17 mouse cellular contexts compared by ENCODE assay signal in genomic region chr6:86050586-86051268, GRCm38 (mm10). TPM values are rescaled to one million over a fixed set of nuclear protein-coding genes. Genes with fewer than 3 reads are reported as not detected.
A peak's percentile ranks its signal among the peaks of the same experiment; 100 is the strongest.
DNase-seq lines count a peak whose midpoint lies in the region; ATAC-seq lines count a peak whose summit lies in the region.
"Had no signal": no experiment of that assay in that cellular context is flagged by ENCODE, and none has a peak within 500 bp of the region (broad histone marks: within the 10 kb centered on the region; RNA-seq: fewer than 3 reads in every experiment).

No protein-coding gene starts in this region.

- DNase-seq in midbrain, embryonic 10.5 days (ENCODE audit: low spot score), result no peak
- DNase-seq in midbrain, embryonic 11.5 days (ENCODE audit: low spot score, missing footprints), result no peak
- no peak for DNase-seq in intestine, embryonic 14.5 days (ENCODE audit: low spot score)
- peak; percentile 40 for DNase-seq in retina, postnatal 1 day
- DNase-seq in kidney, adult 18-20 months, result no peak
- DNase-seq in cerebellum, adult 9-11 months, result no peak
- DNase-seq in ovary, postnatal 36 days (ENCODE audit: low spot score), result no peak
- DNase-seq: B cell, adult 2 months; cerebellum, adult 9-10 months; heart, postnatal 14 days; thymus, postnatal 36 days had no signal

- H3K4me1 ChIP-seq in midbrain, embryonic 10.5 days, result peaks cover 55% of the 10 kb centered on the region
- H3K4me1 ChIP-seq in midbrain, embryonic 11.5 days (ENCODE audit: control insufficient read depth, insufficient read depth, low read length), result peaks cover 39% of the 10 kb centered on the region
- peaks cover 3% of the 10 kb centered on the region; the same call in 1 of the 2 replicates for H3K4me1 ChIP-seq in intestine, embryonic 14.5 days (replicated peaks; ENCODE audit: control insufficient read depth, insufficient read depth, low read length)
- H3K4me1 ChIP-seq in midbrain, embryonic 12.5 days, result peaks cover 46% of the 10 kb centered on the region

- peak overlapping the region; percentile 89 for H3K27ac ChIP-seq in midbrain, embryonic 10.5 days (replicated peaks)
- no peak overlapping the region; the same call in 1 of the 2 replicates for H3K27ac ChIP-seq in midbrain, embryonic 11.5 days (ENCODE audit: low read depth, low read length)
- no peak overlapping the region for H3K27ac ChIP-seq in intestine, embryonic 14.5 days (ENCODE audit: low read depth)
- peak overlapping the region; percentile 97 for H3K27ac ChIP-seq in midbrain, embryonic 12.5 days (replicated peaks)
- H3K27ac ChIP-seq: liver, embryonic 14.5 days had no signal

- no peaks in the 10 kb centered on the region; the same call in 1 of the 2 replicates for H3K27me3 ChIP-seq in midbrain, embryonic 10.5 days (ENCODE audit: low read depth, poor library complexity, severe bottlenecking)
- no peaks in the 10 kb centered on the region for H3K27me3 ChIP-seq in midbrain, embryonic 11.5 days (ENCODE audit: control insufficient read depth, insufficient read depth, low read length)
- no peaks in the 10 kb centered on the region for H3K27me3 ChIP-seq in intestine, embryonic 14.5 days (replicated peaks; ENCODE audit: control insufficient read depth, insufficient read depth, low read length)
- H3K27me3 ChIP-seq in midbrain, embryonic 12.5 days, result no peaks in the 10 kb centered on the region; the same call in 1 of the 2 replicates

- ATAC-seq in midbrain, embryonic 11.5 days (ENCODE audit: low FRiP score), result no peak
- 0 out of 2 replicates have a peak, but pooled peaks have one; percentile 12 for ATAC-seq in intestine, embryonic 14.5 days (replicated peaks; ENCODE audit: low FRiP score, low TSS enrichment, low read depth)
- ATAC-seq in midbrain, embryonic 12.5 days (ENCODE audit: low FRiP score, low read depth), result no peak
- ATAC-seq: activated CD4-positive, CD25-positive, alpha-beta regulatory T cell, adult 4 months had no signal

- no peak overlapping the region for H3K9ac ChIP-seq in midbrain, embryonic 11.5 days (ENCODE audit: low read length)
- H3K9ac ChIP-seq in intestine, embryonic 14.5 days (ENCODE audit: low read length), result no peak overlapping the region
- no peak overlapping the region; the same call in 1 of the 2 replicates for H3K9ac ChIP-seq in midbrain, embryonic 12.5 days (replicated peaks)
- H3K9ac ChIP-seq: liver, embryonic 14.5 days had no signal

- H3K9me3 ChIP-seq in midbrain, embryonic 10.5 days (replicated peaks), result no peaks in the 10 kb centered on the region
- H3K9me3 ChIP-seq in midbrain, embryonic 11.5 days (ENCODE audit: control insufficient read depth, low read length), result no peaks in the 10 kb centered on the region
- no peaks in the 10 kb centered on the region for H3K9me3 ChIP-seq in intestine, embryonic 14.5 days (ENCODE audit: control insufficient read depth, low read length)
- H3K9me3 ChIP-seq in midbrain, embryonic 12.5 days, result no peaks in the 10 kb centered on the region
- H3K9me3 ChIP-seq: embryonic facial prominence, embryonic 10.5 days had no signal

- H3K4me2 ChIP-seq in midbrain, embryonic 11.5 days, result no peak overlapping the region
- no peak overlapping the region for H3K4me2 ChIP-seq in intestine, embryonic 14.5 days (ENCODE audit: low read length)
- H3K4me2 ChIP-seq in midbrain, embryonic 12.5 days (replicated peaks), result peak overlapping the region; percentile 40

- 70% methylated on average over 6 of the region's 6 CpGs for WGBS in midbrain, embryonic 10.5 days
- 67% methylated on average over 6 of the region's 6 CpGs for WGBS in midbrain, embryonic 11.5 days
- 52% methylated on average over 6 of the region's 6 CpGs for WGBS in intestine, embryonic 14.5 days
- WGBS in midbrain, embryonic 12.5 days, result 56% methylated on average over 6 of the region's 6 CpGs

- no peak overlapping the region for H3K4me3 ChIP-seq in midbrain, embryonic 10.5 days
- H3K4me3 ChIP-seq in midbrain, embryonic 11.5 days (ENCODE audit: low read depth, low read length), result no peak overlapping the region
- no peak overlapping the region for H3K4me3 ChIP-seq in intestine, embryonic 14.5 days (ENCODE audit: low read depth, low read length)
- no peak overlapping the region for H3K4me3 ChIP-seq in midbrain, embryonic 12.5 days
- H3K4me3 ChIP-seq: embryonic facial prominence, embryonic 10.5 days had no signal

- no peaks in the 10 kb centered on the region for H3K36me3 ChIP-seq in midbrain, embryonic 10.5 days
- H3K36me3 ChIP-seq in midbrain, embryonic 11.5 days (ENCODE audit: control insufficient read depth, insufficient read depth, low read length), result no peaks in the 10 kb centered on the region
- H3K36me3 ChIP-seq in intestine, embryonic 14.5 days (ENCODE audit: control insufficient read depth, insufficient read depth, low read length), result no peaks in the 10 kb centered on the region
- H3K36me3 ChIP-seq in midbrain, embryonic 12.5 days, result no peaks in the 10 kb centered on the region
- H3K36me3 ChIP-seq: embryonic facial prominence, embryonic 10.5 days had no signal

RNA-seq across cellular contexts. Expression of gene Add2, which starts 22.2 kb away (rescaled TPM):
- polyA plus RNA-seq in midbrain, embryonic 10.5 days (2016; fragmentation: Nextera tagmentation; extraction: Ambion mirVana), result 43.3 and 81.8 TPM in 2 replicates
- polyA plus RNA-seq in midbrain, embryonic 11.5 days (2014; fragmentation: Nextera tagmentation; extraction: Ambion mirVana), result 57.8 and 64.5 TPM in 2 replicates
- 7.4 and 7.7 TPM in 2 replicates for polyA plus RNA-seq in intestine, embryonic 14.5 days (2014; fragmentation: Nextera tagmentation; extraction: Ambion mirVana)
- polyA plus RNA-seq in midbrain, embryonic 12.5 days (2016; fragmentation: Nextera tagmentation; extraction: Ambion mirVana), result 127 and 130 TPM in 2 replicates
- polyA plus RNA-seq: activated CD4-positive, CD25-positive, alpha-beta regulatory T cell, adult 4 months had no signal

RNA-seq across cellular contexts. Expression of gene Figla, which starts 34.8 kb away (rescaled TPM):
- not detected in 2 replicates for polyA plus RNA-seq in midbrain, embryonic 10.5 days (2016; fragmentation: Nextera tagmentation; extraction: Ambion mirVana)
- not detected in 2 replicates for polyA plus RNA-seq in midbrain, embryonic 11.5 days (2014; fragmentation: Nextera tagmentation; extraction: Ambion mirVana)
- polyA plus RNA-seq in intestine, embryonic 14.5 days (2014; fragmentation: Nextera tagmentation; extraction: Ambion mirVana), result not detected in 2 replicates
- polyA plus RNA-seq in midbrain, embryonic 12.5 days (2016; fragmentation: Nextera tagmentation; extraction: Ambion mirVana), result not detected in 2 replicates
- polyA plus RNA-seq: activated CD4-positive, CD25-positive, alpha-beta regulatory T cell, adult 4 months; embryonic facial prominence, embryonic 10.5 days; large intestine, adult 2 months; liver, embryonic 14.5 days; stomach, embryonic 14.5 days had no signal

Comparison
In these comparisons a context has a peak if more than half of its experiments do, and no peak if none do; other contexts are left out.
1. H3K27ac ChIP-seq: peak in midbrain, embryonic 10.5 days (single experiment) and midbrain, embryonic 12.5 days (single experiment); none in midbrain, embryonic 11.5 days (single experiment) and intestine, embryonic 14.5 days (single experiment).